Mouse (Mus musculus) liver, embryonic 14.5 days (tissue): ENCODE measurements around the gene Rbm15. TPM values are rescaled to one million over a fixed set of nuclear protein-coding genes. Genes with fewer than 3 reads are reported as not detected.

Experiments used
- ATAC-seq: fragments of 200-750 bp; cut with Nextera tagmentation; 2 replicates; pipeline ENCODE4 v1.8.0; 2017; ENCODE audit warnings: moderate number of reproducible peaks, mild to moderate bottlenecking, moderate library complexity; ENCODE audit not compliant: insufficient read depth
- DNase-seq, 3 experiments: peaks; one replicate each; pipeline ENCODE4 v3.0.0-alpha.2; 2012 to 2013; ENCODE audit warnings: low read depth in 3 of 3, low spot score in 3 of 3
- H3K27ac ChIP-seq: fragments of 300-500 bp; sonication (generic); 2 replicates; pipeline ENCODE4 v1.5.1; 2014; ENCODE audit warnings: moderate library complexity, mild to moderate bottlenecking, control low read depth, inconsistent platforms
- H3K27me3 ChIP-seq: fragments of 300-500 bp; sonication (generic); 2 replicates; pipeline ENCODE4 v1.6.1; 2014; ENCODE audit warnings: mild to moderate bottlenecking, low read length, moderate library complexity; ENCODE audit not compliant: control insufficient read depth, insufficient read depth
- H3K36me3 ChIP-seq: fragments of 300-500 bp; sonication (generic); replicated peaks from 2 replicates; pipeline ENCODE4 v1.6.1; 2014; ENCODE audit warnings: low read depth; ENCODE audit not compliant: control insufficient read depth, insufficient read depth
- H3K4me1 ChIP-seq, 2 experiments: fragments of 200-500 bp in 1 of 2; fragments of 300-500 bp in 1 of 2; sonication (generic) in 1 of 2; replicated peaks; 2 replicates each; pipeline ENCODE4 v1.6.1; 2012 to 2014; ENCODE audit warnings: antibody characterized with exemption in 1 of 2, inconsistent platforms in 1 of 2, low read length in 1 of 2; ENCODE audit not compliant: control insufficient read depth in 2 of 2, insufficient read depth in 2 of 2
- H3K4me2 ChIP-seq: fragments of 300-500 bp; sonication (generic); 2 replicates; pipeline ENCODE4 v1.6.1; 2014; ENCODE audit warnings: low read depth, mild to moderate bottlenecking, control low read depth, moderate library complexity
- H3K4me3 ChIP-seq, 2 experiments: fragments of 200-500 bp in 1 of 2; fragments of 300-500 bp in 1 of 2; sonication (generic) in 1 of 2; 2 replicates each; pipeline ENCODE4 v1.5.1; 2012 to 2014; ENCODE audit warnings: low read depth in 2 of 2, low read length in 2 of 2, mild to moderate bottlenecking in 2 of 2, control low read depth in 1 of 2, inconsistent platforms in 1 of 2, moderate library complexity in 1 of 2; ENCODE audit not compliant: insufficient read depth in 1 of 2
- H3K9ac ChIP-seq: fragments of 300-500 bp; sonication (generic); replicated peaks from 2 replicates; pipeline ENCODE4 v1.6.1; 2014; ENCODE audit warnings: mild to moderate bottlenecking, control low read depth, moderate library complexity
- H3K9me3 ChIP-seq: fragments of 300-500 bp; sonication (generic); 2 replicates; pipeline ENCODE4 v1.6.1; 2016; ENCODE audit warnings: low read length, mixed read lengths; ENCODE audit not compliant: control insufficient read depth
- CTCF ChIP-seq: IDR thresholded peaks from 2 replicates; pipeline ENCODE4 v1.5.1; 2016; ENCODE audit warnings: antibody characterized with exemption, low read depth, control low read depth
- EP300 ChIP-seq: IDR thresholded peaks from 2 replicates; pipeline ENCODE4 v1.6.1; 2016; ENCODE audit warnings: antibody characterized with exemption, low read depth
- WGBS: fragments of 180-500 bp; shearing (Covaris S2); extraction: QIAGEN DNeasy Blood & Tissue Kit; methylation state at CpG from one replicate; pipeline ENCODE4 v1.1.7; 2014; ENCODE audit not compliant: insufficient replicate concordance; 5-methylcytosine and 5-hydroxymethylcytosine counted together
- polyA plus RNA-seq, 2 experiments: library from polyadenylated mRNA; depleted of rRNA in 1 of 2; stranded (reverse) in 1 of 2; unstranded in 1 of 2; fragments of >200 nt; fragmentation: Nextera tagmentation in 1 of 2; extraction: Ambion mirVana in 1 of 2; gene quantifications; 2 replicates each; pipeline versions ENCODE4 v1.2.1 to v1.2.3; 2012 to 2014

Rbm15 gene
- polyA plus RNA-seq, 2 experiments, result 4.8 to 8.7 TPM

DNA sequence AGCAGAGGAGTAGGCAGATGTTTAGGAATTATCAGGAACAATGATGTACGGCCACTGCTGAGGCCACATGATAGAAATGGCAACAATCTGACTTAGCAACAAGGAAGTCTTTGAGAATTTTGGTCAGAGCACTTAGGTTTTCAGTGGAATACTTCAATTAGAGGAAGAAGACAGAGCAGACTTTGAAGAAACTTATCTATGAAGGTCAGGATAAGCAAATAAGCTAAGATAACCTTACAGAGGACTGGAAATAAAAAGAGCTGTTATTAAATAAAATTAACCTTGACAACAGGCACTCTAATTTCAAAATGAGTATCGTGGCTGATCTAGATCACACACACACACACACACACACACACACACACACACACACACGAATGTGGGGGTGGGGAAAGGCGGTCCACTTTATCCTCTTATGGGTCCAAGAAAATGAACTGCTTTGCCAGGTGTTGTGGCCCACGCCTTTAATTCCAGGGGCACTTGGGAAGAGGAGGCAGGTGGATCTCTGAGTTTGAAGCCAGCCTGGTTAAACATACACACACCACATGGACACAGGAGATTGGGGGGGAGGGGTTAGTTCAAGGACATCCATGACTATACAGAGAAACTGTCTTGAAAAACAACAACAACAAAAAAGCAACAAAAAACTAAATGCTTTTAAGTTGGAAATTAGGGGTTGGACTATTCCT is 37.7 kb downstream of the Rbm15 start:
- Histone ChIP-seq H3K9me3 (no peaks in the 10 kb centered on the region), H3K4me1 (no peaks in the 10 kb centered on the region), H3K27me3 (no peaks in the 10 kb centered on the region), H3K27ac (no peak overlapping the region), H3K9ac (no peak overlapping the region), H3K4me3 (no peak overlapping the region), H3K36me3 (no peaks in the 10 kb centered on the region), H3K4me2 (no peak overlapping the region)
- DNase-seq (no peak), ATAC-seq (no peak)
- TF ChIP-seq EP300 (no peak), CTCF (no peak)
- WGBS, result 71% methylated on average over 5 of the region's 5 CpGs

DNA sequence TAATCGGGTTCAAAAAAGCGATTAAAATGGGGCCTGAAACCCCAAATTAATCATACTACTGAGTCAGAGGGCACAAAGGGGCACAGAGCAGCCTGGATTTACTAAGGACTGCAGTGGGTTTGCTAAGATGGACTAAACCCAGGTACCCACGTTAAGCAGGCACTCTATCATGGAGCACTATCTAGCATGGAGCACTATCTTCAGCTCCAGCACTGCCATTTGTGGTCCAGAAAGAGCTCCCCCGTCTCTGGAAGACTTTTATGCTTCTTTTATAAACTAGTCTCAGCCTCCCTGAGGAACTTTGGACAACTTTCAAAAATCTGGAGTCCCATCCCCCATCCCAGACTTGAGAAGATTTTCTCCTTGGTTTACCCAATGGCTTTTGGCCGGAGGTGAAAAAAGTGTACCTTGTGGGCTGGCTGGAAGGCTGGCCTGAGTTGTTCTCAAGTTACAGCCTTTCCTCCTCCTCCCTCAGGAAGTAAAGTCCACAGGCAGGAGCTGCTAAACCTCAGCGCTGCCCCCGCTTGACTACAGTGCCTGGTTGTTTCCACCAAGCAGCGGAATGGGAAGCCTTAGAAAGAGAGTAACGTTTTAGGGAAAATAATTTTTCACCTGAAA is 42.6 kb downstream of the Rbm15 start, which contains the start of gene Slc16a4:
Slc16a4 (plus strand) TSS at position 467 of the 618 bp plus-strand sequence.
- no peaks in the 10 kb centered on the region for H3K36me3 ChIP-seq
- H3K4me2 ChIP-seq, result no peak within 1 kb of the TSS
- TF ChIP-seq EP300, result no peak
- TF ChIP-seq CTCF, result no peak
- no peak for DNase-seq
- H3K9me3 ChIP-seq, result no peaks in the 10 kb centered on the region
- ATAC-seq, result no peak
- H3K27ac ChIP-seq, result no peak within 1 kb of the TSS
- no peak within 1 kb of the TSS for H3K4me3 ChIP-seq
- H3K9ac ChIP-seq, result no peak within 1 kb of the TSS
- H3K27me3 ChIP-seq, result no peaks in the 10 kb centered on the region
- H3K4me1 ChIP-seq, result no peaks in the 10 kb centered on the region
- WGBS, result 29% methylated on average over 9 of the region's 9 CpGs

DNA sequence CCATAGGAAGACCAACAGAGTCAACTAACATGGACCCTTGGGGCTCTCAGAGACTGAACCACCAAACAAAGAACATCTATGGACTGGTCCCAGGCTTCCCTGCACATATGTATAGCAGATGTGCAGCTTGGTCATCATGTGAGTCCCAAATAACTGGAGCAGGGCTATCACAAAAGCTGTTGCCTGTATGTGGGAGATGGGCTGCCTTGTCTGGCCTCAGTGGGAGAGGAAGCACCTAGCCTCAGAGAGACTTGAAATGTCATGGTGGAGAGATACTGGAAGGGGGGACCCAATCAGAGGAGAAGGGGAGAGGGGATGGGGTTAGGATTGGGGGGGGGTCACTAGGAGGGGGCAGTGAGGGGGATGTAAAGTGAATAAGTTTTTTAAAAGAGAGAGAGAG is 46.1 kb downstream of the Rbm15 start:
- Histone ChIP-seq H3K27ac (no peak overlapping the region), H3K9me3 (no peaks in the 10 kb centered on the region), H3K36me3 (peaks cover 13% of the 10 kb centered on the region), H3K27me3 (no peaks in the 10 kb centered on the region), H3K4me1 (no peaks in the 10 kb centered on the region), H3K4me3 (no peak overlapping the region), H3K4me2 (no peak overlapping the region), H3K9ac (no peak overlapping the region)
- TF ChIP-seq EP300, result no peak
- DNase-seq, result no peak
- ATAC-seq, result no peak

DNA sequence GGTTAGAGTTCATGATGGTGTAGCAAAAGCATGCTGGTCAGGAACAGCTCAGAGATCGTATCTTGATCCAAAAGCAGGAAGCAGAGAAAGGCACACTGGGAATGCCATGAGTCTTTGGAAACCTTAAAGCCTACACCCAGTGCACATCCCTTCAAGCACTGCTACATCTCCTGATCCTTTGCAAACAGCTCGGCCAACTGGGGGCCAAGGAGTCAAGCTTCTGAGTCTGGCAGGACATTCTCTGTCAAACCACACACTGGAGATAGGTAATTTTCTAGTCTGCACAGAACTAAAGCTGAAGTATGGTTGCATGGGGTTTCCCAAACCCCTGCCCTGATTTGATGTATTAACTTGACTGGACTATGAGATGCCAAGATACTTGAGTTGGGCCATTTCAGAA is 47.4 kb downstream of the Rbm15 start:
- no peaks in the 10 kb centered on the region for H3K4me1 ChIP-seq
- no peak overlapping the region for H3K9ac ChIP-seq
- H3K27me3 ChIP-seq, result no peaks in the 10 kb centered on the region
- TF ChIP-seq CTCF, result no peak
- no peak for TF ChIP-seq EP300
- no peak overlapping the region for H3K27ac ChIP-seq
- H3K9me3 ChIP-seq, result no peaks in the 10 kb centered on the region
- H3K36me3 ChIP-seq, result peaks cover 15% of the 10 kb centered on the region
- no peak overlapping the region for H3K4me3 ChIP-seq
- no peak overlapping the region for H3K4me2 ChIP-seq
- ATAC-seq, result no peak
- WGBS, result 60% methylated on average over 2 of the region's 2 CpGs
- no peak for DNase-seq

DNA sequence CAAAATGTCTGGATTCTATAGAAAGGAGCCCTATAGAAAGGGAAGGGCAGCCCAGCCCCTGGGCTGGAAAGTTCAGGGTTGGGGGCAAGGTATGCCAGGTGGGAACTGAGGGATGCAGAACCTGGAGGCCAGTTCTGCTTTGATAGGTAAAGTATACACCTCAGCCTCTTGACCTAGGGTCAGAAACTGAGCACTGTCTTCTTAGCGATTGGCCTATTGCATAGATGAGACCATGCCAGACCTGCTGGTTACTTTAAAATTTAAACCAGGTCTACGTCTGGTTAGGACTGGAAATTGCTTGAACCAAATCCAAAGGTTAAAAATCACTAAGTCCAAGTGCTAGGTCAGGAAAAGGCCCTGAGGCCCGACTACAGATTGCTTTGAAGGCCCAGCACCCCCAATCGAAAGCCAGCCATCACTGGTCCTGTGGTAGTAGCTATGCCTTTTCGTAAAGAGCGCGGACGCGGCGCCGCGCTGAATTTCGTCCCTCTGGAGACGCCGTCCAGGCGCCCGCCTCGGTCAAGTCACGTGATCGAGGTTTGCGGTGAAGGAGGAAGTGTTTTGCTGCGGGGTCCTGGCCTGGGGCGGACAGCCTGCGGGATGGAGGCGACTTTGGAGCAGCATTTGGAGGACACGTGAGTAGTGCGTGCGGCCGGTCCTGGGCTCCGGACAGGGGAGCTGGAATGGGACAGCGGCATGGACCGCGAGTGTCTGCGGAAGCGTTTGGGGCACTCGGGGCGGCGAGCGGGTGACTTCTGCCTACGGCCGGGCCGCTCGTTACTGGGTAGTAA is 54.8 kb downstream of the Rbm15 start, which contains the start of gene Lamtor5:
Lamtor5 (plus strand) TSS at position 380 of the 791 bp plus-strand sequence.
- peak within 1 kb of the TSS; percentile 86 for H3K9ac ChIP-seq
- 3% methylated on average over 43 of the region's 43 CpGs for WGBS
- H3K27me3 ChIP-seq, result no peaks in the 10 kb centered on the region
- H3K27ac ChIP-seq, result peak within 1 kb of the TSS; percentile 16; the same call in 1 of the 2 replicates
- ATAC-seq (peak; percentile 86), DNase-seq (peak; percentile 71 to 74 (median 72))
- H3K4me1 ChIP-seq, result peaks cover 3% of the 10 kb centered on the region in 2 experiments; a peak in 1 of 4 replicates
- H3K4me2 ChIP-seq, result peak within 1 kb of the TSS; percentile 85
- peak within 1 kb of the TSS; percentile 73 to 78 for H3K4me3 ChIP-seq
- H3K9me3 ChIP-seq, result no peaks in the 10 kb centered on the region
- H3K36me3 ChIP-seq, result peaks cover 10% of the 10 kb centered on the region
- TF ChIP-seq EP300, result no peak
- TF ChIP-seq CTCF, result no peak
